Mouse (Mus musculus): ENCODE measurements around the gene Pigq.

DNA sequence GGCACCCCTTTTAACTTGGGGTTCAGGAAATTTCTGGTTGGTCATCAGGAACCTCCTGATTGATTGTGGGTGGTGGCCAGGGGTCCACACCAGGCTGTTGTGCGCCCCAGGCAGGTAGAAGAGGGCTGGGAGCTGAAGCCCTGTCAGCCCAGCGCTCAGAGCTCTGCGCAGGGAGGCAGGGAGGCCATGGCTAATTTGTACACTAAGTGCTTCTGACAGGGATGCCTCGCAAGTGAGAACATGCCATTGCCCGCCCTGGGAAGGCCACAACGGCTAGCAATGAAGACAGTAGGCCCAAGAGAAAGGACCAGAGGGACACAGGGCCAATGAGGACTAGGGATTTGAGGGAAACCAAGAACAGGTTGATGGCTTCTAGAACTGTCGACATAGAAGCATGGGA is 11.9 kb upstream of the Pigq start:
- TF ChIP-seq CTCF (IDR thresholded peaks at IDR 0.05; ENCODE audit: control insufficient read depth, insufficient read depth, low read length) = no peak
- TF ChIP-seq POLR2A (IDR thresholded peaks at IDR 0.05; ENCODE audit: borderline replicate concordance, control insufficient read depth, low read depth, low read length) = no peak
